Comparison of ENCODE assay signal across 9 mouse cellular contexts in genomic region chr6:99691666-99692205, GRCm38 (mm10). TPM values are rescaled to one million over a fixed set of nuclear protein-coding genes. Genes with fewer than 3 reads are reported as not detected.
DNase-seq lines count a peak whose midpoint lies in the region; ATAC-seq and TF ChIP-seq lines count a peak whose summit lies in the region.
"Had no signal": no experiment of that assay in that cellular context is flagged by ENCODE, and none has a peak within 500 bp of the region (broad histone marks: within the 10 kb centered on the region; RNA-seq: fewer than 3 reads in every experiment).

No protein-coding gene starts in this region.

- H3K4me3 ChIP-seq in heart, embryonic 10.5 days: peak overlapping the region; percentile 82
- H3K4me3 ChIP-seq in heart, postnatal 0 days (ENCODE audit: low read depth, low read length): peak overlapping the region; percentile 80
- peak overlapping the region; percentile 51 for H3K4me3 ChIP-seq in liver, embryonic 16.5 days (ENCODE audit: low read depth, low read length)

- no peak for ATAC-seq in heart, postnatal 0 days (ENCODE audit: insufficient read depth, low read depth)
- ATAC-seq in liver, embryonic 16.5 days (ENCODE audit: low read depth): no peak

- no peaks in the 10 kb centered on the region for H3K36me3 ChIP-seq in heart, embryonic 10.5 days
- no peaks in the 10 kb centered on the region for H3K36me3 ChIP-seq in heart, postnatal 0 days (replicated peaks; ENCODE audit: control insufficient read depth, insufficient read depth, low read length)
- no peaks in the 10 kb centered on the region for H3K36me3 ChIP-seq in liver, embryonic 16.5 days (ENCODE audit: control insufficient read depth, insufficient read depth)
- H3K36me3 ChIP-seq: G1E had no signal

- peaks cover 82% of the 10 kb centered on the region for H3K27me3 ChIP-seq in heart, embryonic 10.5 days (ENCODE audit: insufficient read depth, poor library complexity, severe bottlenecking)
- H3K27me3 ChIP-seq in heart, postnatal 0 days (ENCODE audit: control insufficient read depth, insufficient read depth, low read length): peaks cover 77% of the 10 kb centered on the region
- H3K27me3 ChIP-seq in liver, embryonic 16.5 days (ENCODE audit: control insufficient read depth, insufficient read depth, low read depth, low read length): peaks cover 68% of the 10 kb centered on the region

- no peak for TF ChIP-seq CTCF in heart, postnatal 0 days (IDR thresholded peaks at IDR 0.05; ENCODE audit: low read depth)

- H3K4me2 ChIP-seq in heart, postnatal 0 days (ENCODE audit: low read depth, low read length): peak overlapping the region; percentile 95
- peak overlapping the region; percentile 64 for H3K4me2 ChIP-seq in liver, embryonic 16.5 days (ENCODE audit: low read depth, low read length)

- peak overlapping the region; percentile 87 for H3K27ac ChIP-seq in heart, embryonic 10.5 days
- H3K27ac ChIP-seq in heart, postnatal 0 days (ENCODE audit: low read depth): no peak overlapping the region
- no peak overlapping the region for H3K27ac ChIP-seq in liver, embryonic 16.5 days (ENCODE audit: low read length)

- no peak for TF ChIP-seq EP300 in heart, postnatal 0 days (IDR thresholded peaks at IDR 0.05; ENCODE audit: low read depth)

- WGBS in heart, embryonic 10.5 days: 6% methylated on average over 24 of the region's 25 CpGs
- WGBS in heart, postnatal 0 days: 7% methylated on average over 25 of the region's 25 CpGs
- 7% methylated on average over 23 of the region's 25 CpGs for WGBS in liver, embryonic 16.5 days (ENCODE audit: insufficient replicate concordance)

- peak overlapping the region; percentile 59 for H3K9ac ChIP-seq in heart, postnatal 0 days (replicated peaks; ENCODE audit: low read depth, low read length)
- H3K9ac ChIP-seq in liver, embryonic 16.5 days (ENCODE audit: low read depth, low read length): no peak overlapping the region

- DNase-seq in heart, embryonic 10.5 days (ENCODE audit: low spot score): no peak
- DNase-seq in heart, adult 9 months (ENCODE audit: low spot score in 2 of 2): no peak
- peak; percentile 42 for DNase-seq in R1 (ENCODE audit: low read depth, low spot score)
- DNase-seq in heart, postnatal 0 days (ENCODE audit: low spot score): no peak
- no peak for DNase-seq in spleen, postnatal 4 days (ENCODE audit: low spot score in 2 of 2)
- no peak for DNase-seq in thymus, postnatal 36 days
- DNase-seq in urinary bladder, adult 18-20 months (ENCODE audit: low spot score in 2 of 2): no peak

- peaks cover 18% of the 10 kb centered on the region for H3K4me1 ChIP-seq in heart, embryonic 10.5 days
- no peaks in the 10 kb centered on the region for H3K4me1 ChIP-seq in heart, postnatal 0 days (ENCODE audit: control insufficient read depth, insufficient read depth)
- H3K4me1 ChIP-seq in liver, embryonic 16.5 days (ENCODE audit: control insufficient read depth, low read depth, low read length): no peaks in the 10 kb centered on the region

- no peaks in the 10 kb centered on the region for H3K9me3 ChIP-seq in heart, embryonic 10.5 days
- no peaks in the 10 kb centered on the region for H3K9me3 ChIP-seq in heart, postnatal 0 days (replicated peaks; ENCODE audit: control insufficient read depth, low read length)
- no peaks in the 10 kb centered on the region for H3K9me3 ChIP-seq in liver, embryonic 16.5 days (replicated peaks; ENCODE audit: control insufficient read depth, low read length)

RNA-seq across cellular contexts. Expression of gene Gpr27, which starts 0.7 kb away (rescaled TPM):
- 0.68 and 0.92 TPM in 2 replicates for polyA plus RNA-seq in heart, embryonic 10.5 days (2016; fragmentation: Nextera tagmentation; extraction: Ambion mirVana)
- 0.34 and 4.5 TPM in 2 replicates for total RNA-seq in heart, postnatal 0 days (2014; rRNA removed; ENCODE audit: low replicate concordance)
- polyA plus RNA-seq in heart, postnatal 0 days (2015; fragmentation: Nextera tagmentation; extraction: Ambion mirVana): 0.78 and 0.92 TPM in 2 replicates
- 0.04 TPM in 1 of 2 replicates, not detected in the other for polyA plus RNA-seq in liver, embryonic 16.5 days (2015; fragmentation: Nextera tagmentation; extraction: Ambion mirVana)
- polyA plus RNA-seq: G1E had no signal

RNA-seq across cellular contexts. Expression of gene Gm20696, which starts 25.1 kb away (rescaled TPM):
- polyA plus RNA-seq in heart, embryonic 10.5 days (2016; fragmentation: Nextera tagmentation; extraction: Ambion mirVana): 2.2 and 3.4 TPM in 2 replicates
- total RNA-seq in heart, postnatal 0 days (2014; rRNA removed; ENCODE audit: low replicate concordance): 0.31 and 0.95 TPM in 2 replicates
- polyA plus RNA-seq in heart, postnatal 0 days (2015; fragmentation: Nextera tagmentation; extraction: Ambion mirVana): 1.6 and 2.0 TPM in 2 replicates
- polyA plus RNA-seq in liver, embryonic 16.5 days (2015; fragmentation: Nextera tagmentation; extraction: Ambion mirVana): 0.35 and 0.51 TPM in 2 replicates
- polyA plus RNA-seq: G1E had no signal

RNA-seq across cellular contexts. Expression of gene Eif4e3, which starts 25.2 kb away (rescaled TPM):
- polyA plus RNA-seq in heart, embryonic 10.5 days (2016; fragmentation: Nextera tagmentation; extraction: Ambion mirVana): 4.1 and 7.1 TPM in 2 replicates
- 15.4 and 18.9 TPM in 2 replicates for total RNA-seq in heart, postnatal 0 days (2014; rRNA removed; ENCODE audit: low replicate concordance)
- polyA plus RNA-seq in heart, postnatal 0 days (2015; fragmentation: Nextera tagmentation; extraction: Ambion mirVana): 18.9 and 21.7 TPM in 2 replicates
- polyA plus RNA-seq in liver, embryonic 16.5 days (2015; fragmentation: Nextera tagmentation; extraction: Ambion mirVana): 2.4 and 2.7 TPM in 2 replicates
- total RNA-seq: G1E had no signal
- polyA plus RNA-seq: G1E had no signal

RNA-seq across cellular contexts. Expression of gene Prok2, which starts 34.5 kb away (rescaled TPM):
- 0.11 TPM in 1 of 2 replicates, not detected in the other for polyA plus RNA-seq in heart, embryonic 10.5 days (2016; fragmentation: Nextera tagmentation; extraction: Ambion mirVana)
- not detected in 2 replicates for total RNA-seq in heart, postnatal 0 days (2014; rRNA removed; ENCODE audit: low replicate concordance)
- polyA plus RNA-seq in heart, postnatal 0 days (2015; fragmentation: Nextera tagmentation; extraction: Ambion mirVana): 0.11 TPM in 1 of 2 replicates, not detected in the other
- 0.07 TPM in 1 of 2 replicates, not detected in the other for polyA plus RNA-seq in liver, embryonic 16.5 days (2015; fragmentation: Nextera tagmentation; extraction: Ambion mirVana)
- polyA plus RNA-seq: G1E had no signal
